Mouse (Mus musculus): ENCODE results near the gene Gtdc1. TPM values are rescaled to one million over a fixed set of nuclear protein-coding genes. Genes with fewer than 3 reads are reported as not detected.
"Not testable (repeated sequence)": the region's sequence is repeated elsewhere in the genome, so short reads cannot be mapped to it uniquely, and the experiment has no call there.

The Gtdc1 gene
- total RNA-seq, 2 experiments from 2014 or later = 69.7 to 71.4 TPM

DNA sequence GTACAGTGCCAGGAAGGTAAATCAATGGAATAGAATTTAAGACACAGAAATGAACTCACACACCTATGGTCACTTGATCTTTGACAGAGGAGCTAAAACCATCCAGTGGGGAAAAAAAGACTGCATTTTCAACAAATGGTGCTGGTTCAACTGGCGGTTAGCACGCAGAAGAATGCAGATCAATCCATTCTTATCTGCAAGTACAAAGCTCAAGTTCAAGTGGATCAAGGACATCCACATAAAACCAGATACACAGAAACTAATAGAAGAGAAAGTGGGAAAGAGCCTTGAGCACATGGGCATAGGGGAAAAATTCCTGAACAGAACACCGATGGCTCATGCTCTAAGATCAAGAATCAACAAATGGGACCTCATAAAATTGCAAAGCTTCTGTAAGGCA lies 327.8 kb downstream of the Gtdc1 start:
- not testable (repeated sequence) for DNase-seq (ENCODE audit: low spot score in 2 of 2)

DNA sequence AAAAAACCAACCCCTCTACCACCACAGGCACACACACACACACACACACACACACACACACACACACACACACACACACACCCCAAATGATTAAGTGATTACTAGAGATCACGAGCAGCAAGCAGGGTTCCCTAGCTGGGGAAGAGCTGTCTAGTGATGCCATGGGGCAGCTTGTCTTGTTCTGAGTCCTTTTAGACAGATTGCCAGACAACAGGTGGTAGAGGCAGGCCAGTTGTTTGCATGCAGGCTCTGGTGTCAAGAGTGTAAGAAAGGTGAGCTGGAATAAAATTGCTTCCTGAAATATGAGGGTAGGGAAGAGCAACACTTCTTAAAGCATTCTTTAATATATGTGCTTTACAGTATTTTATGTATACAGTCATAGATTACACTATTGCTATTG lies 333.2 kb downstream of the Gtdc1 start:
- no peak for DNase-seq (ENCODE audit: low spot score in 2 of 2)

DNA sequence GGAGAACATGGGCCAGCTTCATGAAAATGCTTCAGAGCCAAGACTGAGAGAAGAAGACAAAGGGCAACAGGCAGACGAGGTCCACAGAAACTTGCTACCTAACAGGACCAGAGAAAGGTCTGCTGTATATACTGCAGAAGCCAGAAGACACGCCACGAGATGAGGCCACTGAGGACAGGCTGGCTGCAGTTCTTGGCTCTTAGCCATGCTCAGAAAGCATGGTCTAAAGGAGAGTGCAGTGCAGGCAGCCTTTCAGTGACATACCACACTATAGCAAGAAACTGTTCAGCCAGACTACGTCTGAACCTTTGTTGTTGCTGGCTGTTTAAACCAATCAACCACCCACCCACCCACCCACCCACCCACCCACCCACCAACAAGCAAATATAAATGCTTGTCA lies 336.6 kb downstream of the Gtdc1 start:
- DNase-seq (ENCODE audit: low spot score in 2 of 2) = no peak

DNA sequence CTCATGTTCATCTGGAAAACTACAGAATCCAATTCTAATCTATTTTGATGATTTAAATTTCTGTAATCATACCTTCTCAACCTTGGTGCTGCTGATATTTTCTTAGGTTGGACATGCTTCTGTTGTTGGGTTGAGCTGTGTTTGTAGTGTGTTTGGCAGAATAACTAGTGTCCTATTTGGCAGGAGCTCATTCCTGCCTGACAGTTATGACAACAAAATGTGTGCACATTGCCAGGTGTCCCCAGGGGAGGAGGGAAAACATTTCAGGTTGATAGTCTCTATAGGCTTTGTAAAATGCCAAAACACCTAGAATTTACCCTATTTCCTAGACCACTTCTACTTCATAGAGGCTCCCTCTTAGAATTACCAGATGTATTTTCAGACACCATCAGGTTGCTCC lies 343.4 kb downstream of the Gtdc1 start:
- DNase-seq (ENCODE audit: low spot score in 2 of 2) = no peak

DNA sequence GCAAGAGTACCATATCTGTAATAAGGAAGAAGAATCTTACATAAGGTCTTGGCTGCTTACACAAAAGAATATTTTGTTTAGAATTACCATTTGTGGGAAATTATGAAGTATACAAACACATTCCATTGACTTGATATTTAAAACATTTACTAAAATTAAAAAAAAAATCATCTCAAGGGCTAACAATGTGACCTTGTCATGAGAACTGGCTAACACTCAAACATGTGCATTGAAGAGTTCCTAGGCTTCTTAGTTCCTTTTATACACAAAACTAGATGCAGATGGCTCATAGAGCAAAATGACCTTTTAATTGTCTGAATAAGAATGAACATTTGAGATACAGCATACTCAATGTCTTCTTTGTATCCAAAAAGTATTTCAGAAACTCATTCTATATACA lies 344.0 kb downstream of the Gtdc1 start:
- DNase-seq (ENCODE audit: low spot score in 2 of 2) = no peak

DNA sequence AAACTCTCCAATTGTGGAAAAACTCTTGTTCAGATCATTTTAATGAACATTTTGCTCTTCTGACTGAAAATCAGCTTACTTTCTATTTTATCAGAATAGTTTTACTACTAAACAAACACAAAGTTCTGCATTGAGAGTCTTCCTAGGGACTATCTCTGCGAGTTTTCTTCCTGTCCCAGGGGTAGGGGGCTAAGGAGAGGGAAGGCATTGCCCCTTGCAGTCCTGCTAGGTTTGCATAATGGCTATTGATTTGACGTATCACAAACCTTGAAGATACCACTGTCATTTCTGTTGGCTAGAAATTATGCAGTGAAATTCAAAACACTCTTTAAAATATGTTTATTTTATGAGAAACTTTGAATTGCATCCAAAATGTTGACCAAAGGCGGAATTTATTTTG lies 355.6 kb downstream of the Gtdc1 start:
- DNase-seq (ENCODE audit: low spot score in 2 of 2) = no peak

DNA sequence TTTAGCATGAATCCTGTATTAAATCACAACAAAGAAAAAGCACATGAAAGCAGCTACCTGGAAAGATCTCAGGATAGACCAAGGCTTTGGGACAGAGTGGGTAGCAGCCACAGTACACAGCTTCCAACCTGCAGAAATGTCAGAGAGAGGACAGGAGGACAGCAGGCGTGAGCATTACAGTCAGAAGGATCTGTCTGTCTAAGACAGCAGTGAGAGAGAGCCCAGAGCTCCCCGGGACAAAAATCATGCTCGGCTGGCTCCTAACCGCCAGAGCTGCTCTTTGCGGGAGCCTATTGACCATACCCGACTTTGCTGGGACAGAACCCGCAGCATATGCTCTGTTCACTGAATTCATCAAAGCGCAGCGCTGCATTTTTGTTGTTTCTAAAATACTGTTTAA lies 356.3 kb downstream of the Gtdc1 start:
- DNase-seq (ENCODE audit: low spot score in 2 of 2) = peak in 1 of 2 experiments; percentile 43

DNA sequence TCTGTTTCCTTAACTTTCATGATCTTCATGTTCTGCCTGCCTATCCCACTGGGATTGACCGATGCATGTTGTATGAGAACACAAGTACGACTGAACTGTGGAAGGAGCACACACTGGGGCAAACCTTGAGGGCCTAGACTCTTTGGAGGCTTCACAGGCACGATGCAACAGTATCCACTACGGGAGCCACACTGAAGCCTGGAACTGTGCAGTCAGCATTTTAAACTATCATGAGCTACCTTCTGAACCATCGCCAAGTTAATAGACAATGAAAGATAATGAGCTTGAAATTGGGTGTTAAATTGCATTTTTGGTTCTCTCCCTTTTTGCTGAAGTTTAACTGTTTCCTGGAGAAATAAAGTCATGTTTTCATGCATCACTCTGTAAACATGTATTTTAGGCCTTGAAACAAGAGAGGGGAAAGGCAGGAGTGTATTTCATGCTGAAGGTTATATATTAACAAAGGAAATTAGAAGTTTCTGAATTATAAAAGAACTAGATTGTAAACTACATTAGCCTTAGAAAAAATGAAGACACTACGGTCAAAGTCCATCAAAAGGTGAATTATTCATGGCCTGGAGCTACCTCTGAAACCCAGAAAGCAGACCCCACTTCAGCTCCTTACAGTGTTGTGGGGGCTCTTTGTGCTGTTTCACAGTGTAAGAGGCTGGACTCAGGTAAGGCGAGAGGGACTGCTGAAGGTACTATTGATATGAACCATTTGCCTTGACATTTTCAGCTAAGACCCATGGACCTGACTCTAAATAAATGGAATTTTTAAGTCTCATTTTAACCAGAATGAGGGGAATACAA lies 358.1 kb downstream of the Gtdc1 start:
- no peak for DNase-seq (ENCODE audit: low spot score in 2 of 2)

DNA sequence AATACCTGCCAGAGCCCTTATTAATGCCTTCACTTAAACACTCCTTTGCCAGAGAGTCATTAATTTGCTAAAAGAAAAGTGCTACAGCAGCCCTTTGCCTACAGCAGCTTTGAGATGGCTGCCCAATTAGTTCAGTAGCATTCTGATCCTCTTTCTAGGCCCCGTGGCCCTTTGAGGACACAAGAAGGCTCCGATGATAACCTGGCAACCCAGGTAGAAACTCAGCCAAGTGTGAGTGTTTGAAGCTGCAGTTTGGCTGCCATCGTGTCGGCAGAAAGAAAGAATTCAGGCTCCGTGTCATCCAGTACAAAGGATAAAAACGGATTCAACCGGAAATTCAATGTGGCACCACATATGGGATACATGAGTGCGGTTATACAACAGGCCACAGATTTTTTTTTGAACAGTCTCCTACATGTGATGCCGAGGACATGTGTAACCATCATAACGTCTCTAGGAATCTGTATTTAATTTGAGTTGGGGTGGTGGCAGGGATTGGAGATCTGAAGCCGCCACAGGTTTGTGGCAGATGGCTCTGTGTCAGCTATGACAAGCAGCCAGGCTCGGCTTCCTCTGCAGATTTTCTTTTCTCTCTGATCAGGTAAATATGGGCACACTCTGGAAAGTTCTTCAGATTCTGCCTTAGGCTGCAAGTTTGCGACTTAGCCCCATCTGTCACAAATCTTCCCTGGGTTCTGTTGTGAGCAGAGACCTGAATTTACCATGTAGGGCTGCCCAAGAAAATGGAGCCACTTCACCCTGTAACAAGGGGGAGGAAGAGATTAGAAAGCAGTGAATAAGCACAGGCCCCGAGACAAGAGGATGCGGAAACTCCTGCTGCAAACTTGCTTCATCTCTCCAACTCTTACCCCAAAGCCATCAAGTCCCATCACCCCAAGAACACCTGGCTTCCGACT lies 362.4 kb downstream of the Gtdc1 start:
- peak in 1 of 2 experiments; percentile 64 for DNase-seq (ENCODE audit: low spot score in 2 of 2)

DNA sequence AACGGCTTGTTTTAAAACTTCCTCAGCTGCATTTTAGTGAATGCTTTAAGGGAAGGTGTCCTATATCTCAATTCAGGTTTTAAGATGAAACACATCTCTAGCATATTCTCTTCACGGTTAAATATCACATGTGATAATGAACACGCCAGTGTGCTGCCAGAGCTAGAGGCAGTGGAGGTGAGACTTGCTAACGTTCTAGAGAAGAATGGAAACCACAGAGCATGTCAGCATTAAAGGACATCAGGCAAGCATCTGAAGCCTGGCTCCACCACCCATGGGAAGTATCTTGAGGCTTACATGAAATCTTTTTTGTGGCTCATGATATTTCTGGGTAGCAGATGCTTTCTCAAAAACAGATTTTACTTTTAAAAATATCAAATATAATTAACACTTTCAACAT lies 365.7 kb downstream of the Gtdc1 start:
- DNase-seq (ENCODE audit: low spot score in 2 of 2) = no peak

DNA sequence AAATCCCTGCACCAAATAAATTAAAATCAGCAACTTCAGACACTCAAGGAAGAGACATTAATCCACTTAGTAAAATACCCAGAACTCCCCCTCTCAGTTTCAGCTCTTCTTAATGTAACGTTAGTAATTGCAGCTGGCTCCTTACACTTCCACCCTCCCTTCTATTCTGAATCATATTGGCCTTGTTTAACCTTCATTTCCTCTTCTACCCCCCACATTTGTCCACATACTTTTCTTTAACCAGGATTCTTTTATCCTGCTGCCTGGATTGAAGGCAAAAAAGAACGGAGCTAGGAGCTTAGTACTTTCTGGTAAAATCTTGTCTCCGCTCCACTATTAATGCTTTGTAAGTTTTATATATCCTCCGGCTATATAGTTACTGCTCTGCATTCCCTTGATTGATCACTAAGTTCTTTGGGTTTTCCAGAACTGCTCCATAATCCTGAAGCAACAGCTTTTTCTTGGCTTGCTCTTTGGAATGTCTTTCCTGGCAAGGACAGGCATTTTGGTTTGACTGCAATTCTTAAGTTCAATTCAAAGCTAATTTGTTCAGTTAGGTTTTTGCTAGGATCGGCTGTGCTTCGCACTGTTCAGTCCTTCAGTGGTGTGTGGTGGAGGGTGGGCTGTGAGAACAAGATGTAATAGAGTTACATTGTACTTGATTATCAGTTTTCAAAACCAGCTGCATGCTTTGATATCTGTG lies 368.1 kb downstream of the Gtdc1 start:
- no peak for DNase-seq (ENCODE audit: low spot score in 2 of 2)

DNA sequence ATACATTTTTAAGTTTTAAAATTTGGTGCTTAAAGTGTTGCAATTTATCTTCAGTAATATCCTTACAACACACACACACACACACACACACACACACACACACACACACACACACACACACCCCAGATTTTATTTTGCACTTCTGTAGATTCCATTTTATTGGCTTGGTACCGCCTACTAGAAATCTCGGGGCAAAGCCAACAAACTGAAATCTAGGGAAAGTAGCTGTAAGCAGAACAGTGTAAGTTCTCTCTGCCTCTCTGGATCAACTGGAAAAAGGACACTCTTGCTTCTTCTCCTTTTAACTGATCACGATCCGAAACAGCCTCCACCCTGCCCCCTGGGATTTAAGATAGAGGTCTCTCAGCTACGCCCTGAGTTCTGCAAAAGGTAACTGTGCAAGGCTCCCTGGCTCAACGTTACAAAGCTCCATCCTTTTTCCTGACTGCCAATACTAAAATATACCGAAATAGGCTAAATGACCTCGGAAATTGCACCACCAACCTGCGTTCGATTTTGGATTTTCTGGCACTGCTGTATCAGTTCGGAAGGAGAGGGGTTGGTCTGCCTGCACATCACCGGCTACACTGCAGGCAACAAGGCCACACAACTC lies 369.7 kb downstream of the Gtdc1 start:
- peak in 1 of 2 experiments; percentile 57 for DNase-seq (ENCODE audit: low spot score in 2 of 2)

DNA sequence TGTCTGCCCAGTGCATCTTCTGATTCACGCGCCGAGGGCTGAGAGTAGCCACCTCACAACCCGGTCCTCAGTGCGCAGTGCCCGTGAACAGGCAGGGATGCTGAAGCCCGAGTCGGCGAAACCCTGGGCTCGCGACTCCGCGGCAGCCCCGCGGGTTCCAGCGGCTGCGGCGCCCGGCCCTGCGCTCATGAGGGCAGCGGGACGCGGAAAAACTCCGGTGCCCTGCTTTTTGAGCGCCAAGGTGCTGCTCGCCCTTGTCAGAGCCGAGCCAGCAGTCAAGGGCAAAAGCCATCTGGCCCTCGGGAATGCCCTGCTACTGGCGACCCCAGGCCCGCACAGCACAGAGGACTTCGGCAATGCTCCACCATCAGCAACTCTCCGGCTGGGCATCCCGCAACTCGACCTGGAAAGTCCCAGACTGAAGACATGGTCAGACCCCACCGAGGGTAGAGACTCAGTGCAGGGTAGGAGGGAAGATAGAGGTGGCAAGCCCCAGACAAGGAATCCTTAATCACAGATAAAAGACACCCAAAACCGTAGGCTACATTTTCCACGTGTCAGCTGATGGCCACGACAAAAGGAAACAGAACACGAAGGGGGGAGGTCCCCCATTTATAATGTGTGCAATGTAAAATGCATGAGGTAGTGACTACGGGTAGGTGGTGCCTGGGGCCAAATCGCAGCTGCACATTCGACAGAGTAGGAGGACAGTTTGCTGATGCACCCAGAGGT lies 370.4 kb downstream of the Gtdc1 start:
- peak in 1 of 2 experiments; percentile 55 for DNase-seq (ENCODE audit: low spot score in 2 of 2)

DNA sequence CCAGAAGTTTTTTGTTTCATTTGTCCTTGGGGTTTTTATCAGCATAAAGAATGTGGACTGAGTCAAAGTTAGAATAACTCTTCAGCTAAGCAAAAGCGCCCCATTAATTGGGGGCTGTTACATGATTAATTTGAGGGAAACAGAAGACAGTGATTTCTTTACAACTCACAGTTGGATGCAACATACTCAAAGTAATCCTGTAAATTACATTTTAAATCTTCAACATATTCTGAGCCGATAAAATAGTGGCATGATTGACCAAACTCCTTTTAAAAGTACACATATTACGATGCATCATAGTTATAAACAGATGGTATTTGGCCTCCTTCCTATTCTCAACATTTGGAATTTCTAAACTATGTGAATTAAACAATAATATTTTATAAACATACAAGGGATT lies 372.7 kb downstream of the Gtdc1 start:
- DNase-seq (ENCODE audit: low spot score in 2 of 2) = no peak

DNA sequence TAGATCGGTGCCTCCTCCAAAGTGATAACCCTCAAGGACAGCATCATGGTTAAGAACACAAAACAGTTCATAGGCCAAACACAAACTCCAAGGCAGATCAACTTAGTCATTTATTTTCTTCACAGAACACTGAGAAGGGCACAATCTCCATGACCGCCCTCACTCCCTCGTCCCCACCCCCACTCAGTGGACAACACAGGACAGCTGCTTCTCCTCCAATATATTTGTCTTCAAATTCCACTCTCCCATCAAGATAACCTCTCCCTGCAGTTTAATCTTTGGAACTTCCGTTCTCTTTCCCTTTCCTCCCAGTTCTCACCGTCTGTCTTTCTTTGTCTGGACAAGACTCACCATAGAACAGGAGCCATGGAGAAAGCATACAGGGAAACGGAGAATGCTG lies 378.1 kb downstream of the Gtdc1 start:
- DNase-seq (ENCODE audit: low spot score in 2 of 2) = no peak

DNA sequence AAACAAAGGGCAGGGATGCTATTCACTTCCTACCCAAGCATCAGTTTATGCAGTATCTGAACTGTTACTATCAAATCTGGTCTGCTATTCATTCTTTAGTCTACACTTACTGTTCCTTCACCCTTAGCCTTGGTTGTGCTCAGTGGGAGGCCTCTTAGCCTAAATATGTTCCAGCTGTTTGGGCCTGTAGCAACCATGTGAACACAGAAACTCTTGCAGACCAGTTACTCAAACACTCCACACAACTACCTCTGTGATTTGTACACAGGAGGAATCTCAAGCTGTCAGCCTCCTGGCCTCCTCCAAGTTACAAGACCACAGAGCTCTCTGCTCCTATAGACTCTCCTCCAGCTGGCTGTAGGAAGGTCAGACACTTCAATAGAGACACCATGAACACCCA lies 384.7 kb downstream of the Gtdc1 start:
- DNase-seq (ENCODE audit: low spot score in 2 of 2) = no peak

DNA sequence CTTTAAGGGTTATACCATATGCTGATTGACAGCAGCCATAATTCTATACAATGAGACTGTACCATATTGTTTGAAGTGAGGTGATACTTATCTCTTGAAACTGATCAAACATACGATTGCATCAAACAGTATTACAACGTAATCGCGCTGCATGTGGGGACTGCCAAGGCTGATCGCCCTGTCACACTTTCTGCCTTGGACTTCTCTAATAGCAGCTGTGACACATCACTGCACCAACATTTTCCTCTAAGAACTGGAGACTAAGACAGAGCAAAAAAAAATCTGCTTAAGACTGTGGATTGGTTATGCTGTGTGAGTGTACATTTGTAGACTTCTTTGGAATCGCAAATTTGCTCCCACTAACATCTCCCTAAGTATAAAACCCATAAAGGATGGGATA lies 385.7 kb downstream of the Gtdc1 start:
- DNase-seq (ENCODE audit: low spot score in 2 of 2) = no peak

DNA sequence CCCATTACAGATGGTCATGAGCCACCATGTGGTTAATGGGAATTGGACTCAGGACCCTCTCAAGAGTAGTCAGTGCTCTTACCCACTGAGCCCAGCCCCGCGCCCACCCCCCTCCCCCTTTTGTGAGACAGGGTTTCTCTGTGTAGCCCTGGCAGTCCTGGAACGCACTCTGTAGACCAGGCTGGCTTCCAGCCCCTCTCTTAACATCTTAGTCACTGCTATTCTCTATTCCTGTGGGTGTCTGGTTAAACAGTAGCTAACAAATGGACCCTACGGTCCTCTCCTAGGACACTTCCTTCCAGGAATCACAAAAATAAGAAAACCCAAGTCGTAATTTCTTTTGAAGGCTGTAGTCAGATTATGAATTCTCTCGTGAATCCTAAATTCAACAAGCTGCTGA lies 386.6 kb downstream of the Gtdc1 start:
- DNase-seq (ENCODE audit: low spot score in 2 of 2) = no peak

DNA sequence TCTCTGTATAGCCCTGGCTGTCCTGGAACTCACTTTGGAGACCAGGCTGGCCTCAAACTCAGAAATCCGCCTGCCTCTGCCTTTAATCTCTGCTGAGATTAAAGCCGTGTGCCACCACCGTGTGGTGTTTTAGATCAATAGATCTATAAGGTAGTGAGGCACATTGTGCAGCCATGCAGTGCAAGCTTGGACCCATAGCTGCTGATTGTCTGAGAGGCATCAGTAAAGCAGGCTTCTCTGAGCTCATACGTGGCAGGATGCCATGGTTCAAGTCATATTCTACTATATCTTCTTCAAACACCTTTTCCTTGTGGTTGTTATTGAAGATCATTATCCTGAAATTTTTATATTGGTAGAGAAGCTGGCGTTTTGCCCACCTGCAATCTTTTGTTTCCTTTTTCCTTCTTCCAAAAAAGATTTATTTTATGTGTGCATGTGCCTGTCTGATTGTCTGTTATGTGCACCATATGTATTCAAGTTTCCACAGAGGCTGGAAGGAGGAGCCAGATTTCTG lies 388.3 kb downstream of the Gtdc1 start:
- DNase-seq (ENCODE audit: low spot score in 2 of 2) = no peak

DNA sequence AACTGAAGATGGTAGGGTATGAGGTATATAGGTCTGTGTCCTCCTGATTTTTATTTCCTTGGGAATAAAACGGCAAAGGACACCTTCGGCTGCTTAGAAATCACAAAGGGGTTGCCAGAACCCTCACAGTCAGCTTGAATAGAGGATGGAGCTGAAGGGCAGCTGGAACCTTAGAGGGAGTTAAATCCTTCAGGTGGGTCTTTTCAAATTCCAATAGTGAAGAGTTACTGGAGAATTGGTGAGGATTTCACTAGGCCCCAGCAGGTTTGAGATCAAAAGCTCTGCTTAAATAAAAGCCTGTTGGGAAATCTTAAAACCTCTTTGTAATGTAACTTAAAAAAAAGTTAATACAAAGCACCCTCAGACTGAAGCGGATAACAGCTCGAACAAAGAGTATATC lies 389.3 kb downstream of the Gtdc1 start:
- DNase-seq (ENCODE audit: low spot score in 2 of 2) = no peak
